Mouse (Mus musculus): ENCODE results near the gene Vmn1r233.

The Vmn1r233 gene

DNA sequence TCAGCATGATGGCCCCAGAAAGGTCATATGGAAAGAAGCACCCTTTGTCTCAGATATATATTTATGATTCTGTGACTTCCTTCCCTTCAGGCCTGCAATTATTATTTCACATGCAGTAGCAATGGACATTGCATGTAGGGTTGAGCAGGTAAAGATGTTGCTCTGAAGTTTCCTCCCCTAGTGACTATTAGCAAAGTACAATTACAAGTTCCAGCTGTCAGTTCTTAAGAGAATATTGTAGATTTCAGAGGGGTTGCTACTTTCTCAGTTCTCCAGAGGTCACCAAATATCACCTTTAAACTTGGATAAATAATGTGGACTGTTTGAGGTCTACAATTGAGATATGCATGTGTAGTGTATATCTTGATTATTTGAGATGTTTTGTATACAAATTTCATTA lies at the start of gene Vmn1r233:
Gene Vmn1r233, minus strand, starts transcription at position 101 of the 400 bp plus-strand sequence.
- DNase-seq (ENCODE audit: low read depth), result no peak

DNA sequence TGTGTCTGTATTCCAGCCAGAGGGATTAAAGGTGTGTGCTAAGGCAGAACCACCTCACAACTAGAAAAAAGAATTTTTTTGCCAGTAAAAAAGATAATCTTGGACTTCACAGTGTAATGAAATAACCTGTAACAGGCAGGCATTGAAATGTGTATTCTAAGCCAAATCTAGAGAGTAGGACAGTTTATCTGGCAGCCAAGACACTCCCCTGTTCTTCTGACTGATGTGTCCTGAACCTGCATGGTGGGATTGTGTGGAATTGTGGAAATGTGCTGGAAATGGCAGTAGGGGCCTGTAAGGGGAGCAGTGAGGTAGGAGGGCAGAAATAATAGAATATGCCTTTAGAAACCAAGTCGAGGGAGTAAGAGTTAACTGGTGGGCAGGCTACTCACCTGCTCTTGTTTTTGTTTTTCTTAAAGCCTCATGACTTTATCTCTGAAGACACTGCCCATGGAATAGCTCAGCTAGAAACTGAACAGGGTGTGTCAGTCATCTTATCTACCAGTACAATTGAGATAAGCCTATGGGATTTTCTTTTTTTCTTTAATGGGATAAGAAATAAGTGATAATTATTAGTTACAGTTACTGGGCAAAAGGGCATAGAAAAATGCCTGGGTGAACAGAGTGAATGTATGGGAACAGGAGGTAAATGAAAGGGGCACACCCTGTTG lies 22.3 kb upstream of the Vmn1r233 start:
- no peak for DNase-seq (ENCODE audit: low read depth)

DNA sequence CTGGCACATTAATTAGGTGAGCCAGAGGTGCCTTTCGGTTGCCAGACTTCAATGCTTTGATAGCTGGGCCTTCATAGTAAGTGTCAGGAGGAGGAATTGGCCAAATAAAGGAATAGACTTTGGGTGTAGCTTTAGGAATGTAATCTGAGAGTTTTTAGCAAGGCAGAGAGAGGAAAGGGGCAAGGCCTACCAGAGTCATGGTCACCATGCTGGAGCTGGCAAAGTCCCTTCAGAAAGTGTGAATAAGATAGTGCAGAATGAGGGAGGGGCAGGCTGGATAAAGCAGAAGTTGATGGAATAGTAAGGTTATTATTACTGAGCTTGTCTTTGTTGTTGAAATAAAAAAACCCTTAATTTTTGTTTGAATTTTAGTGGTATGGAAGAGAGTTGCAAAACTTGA lies 13.5 kb upstream of the Vmn1r233 start:
- no peak for DNase-seq (ENCODE audit: low read depth)

DNA sequence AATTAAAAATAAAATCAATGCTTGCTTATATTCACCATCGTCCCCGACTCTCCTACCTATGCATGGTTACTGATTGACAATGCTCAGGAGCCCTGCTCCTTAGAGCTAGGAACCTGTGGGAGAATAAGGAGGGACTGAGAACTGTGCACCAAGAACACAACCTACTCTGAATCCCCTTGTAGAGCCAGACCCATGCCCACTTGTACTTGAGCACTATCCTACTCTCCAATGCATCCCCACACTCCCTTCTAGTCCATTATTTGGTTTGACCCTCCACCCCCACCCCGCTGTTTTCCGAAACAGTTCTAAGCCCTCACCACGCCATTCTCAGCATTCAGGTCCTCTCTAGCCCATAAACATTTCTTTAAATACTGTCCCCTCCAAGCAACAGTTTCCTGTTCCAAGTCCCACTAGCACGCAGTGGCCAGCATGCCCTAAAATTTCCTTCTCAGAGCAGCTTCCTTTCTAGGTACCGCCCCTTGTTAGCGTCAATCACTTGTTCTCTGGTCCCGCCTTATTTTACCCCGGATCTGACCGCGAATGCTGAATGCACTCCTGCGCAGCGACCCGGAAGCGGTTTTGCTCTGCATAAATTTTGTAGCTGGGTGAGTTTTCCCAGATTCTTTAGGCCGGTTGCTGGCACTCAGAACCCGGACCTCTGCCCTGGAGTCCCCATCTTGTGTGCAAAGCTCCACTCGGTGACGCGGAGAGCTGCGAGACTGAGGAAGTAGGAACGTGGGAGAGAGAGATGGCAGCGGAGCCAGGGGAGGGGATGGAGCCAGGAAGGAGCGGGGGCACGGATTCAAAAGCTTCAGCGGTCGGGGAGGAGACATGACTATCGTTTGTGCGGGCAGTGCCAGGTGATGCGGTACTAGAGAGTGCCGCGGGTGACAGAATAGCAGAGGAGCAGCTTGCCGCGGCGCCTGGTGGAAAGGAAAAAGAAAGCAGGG lies 12.4 kb upstream of the Vmn1r233 start, which contains the start of gene Zfp160:
Gene Zfp160, plus strand, starts transcription at position 522 of the 950 bp plus-strand sequence.
- DNase-seq (ENCODE audit: low read depth), result peak; percentile 80

DNA sequence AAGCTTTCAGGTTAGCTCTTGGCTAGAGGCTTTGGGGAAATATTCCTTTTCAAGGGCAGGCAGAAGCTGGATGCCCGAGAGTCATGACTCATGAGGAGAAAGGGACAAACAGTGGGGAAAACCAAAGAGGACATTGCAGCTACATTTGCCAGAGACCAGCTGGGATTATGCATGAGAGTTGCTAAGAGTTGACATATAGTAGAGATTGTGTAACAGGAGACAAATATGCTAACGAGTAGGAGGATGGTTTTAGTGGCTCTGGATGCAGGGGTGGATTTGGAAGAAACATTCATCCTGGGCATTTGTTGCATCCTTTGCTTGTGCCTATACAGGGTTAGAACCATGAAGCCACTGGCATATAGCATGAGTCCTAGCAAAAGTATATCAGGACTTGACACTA lies 2.5 kb downstream of the Vmn1r233 start:
- DNase-seq (ENCODE audit: low read depth), result no peak

DNA sequence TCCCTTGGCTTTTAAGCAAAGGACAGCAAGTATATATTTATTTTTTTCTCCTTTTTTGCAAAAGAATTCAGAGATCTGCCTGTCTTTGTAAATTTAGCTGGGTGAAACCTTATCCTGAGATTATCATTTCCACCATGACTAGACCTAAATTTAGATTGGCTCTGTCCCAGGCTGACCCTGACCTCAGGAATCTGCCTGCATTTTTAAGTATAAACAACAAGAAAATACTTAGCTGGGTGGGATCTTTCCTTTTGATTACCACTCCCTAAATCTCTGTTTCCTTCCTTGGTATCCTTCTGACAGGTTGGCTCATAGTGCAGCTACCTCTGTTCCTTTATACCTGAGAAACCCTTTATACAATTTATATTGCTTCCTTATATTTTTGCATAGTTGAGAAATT lies 29.6 kb downstream of the Vmn1r233 start:
- DNase-seq (ENCODE audit: low read depth), result no peak

DNA sequence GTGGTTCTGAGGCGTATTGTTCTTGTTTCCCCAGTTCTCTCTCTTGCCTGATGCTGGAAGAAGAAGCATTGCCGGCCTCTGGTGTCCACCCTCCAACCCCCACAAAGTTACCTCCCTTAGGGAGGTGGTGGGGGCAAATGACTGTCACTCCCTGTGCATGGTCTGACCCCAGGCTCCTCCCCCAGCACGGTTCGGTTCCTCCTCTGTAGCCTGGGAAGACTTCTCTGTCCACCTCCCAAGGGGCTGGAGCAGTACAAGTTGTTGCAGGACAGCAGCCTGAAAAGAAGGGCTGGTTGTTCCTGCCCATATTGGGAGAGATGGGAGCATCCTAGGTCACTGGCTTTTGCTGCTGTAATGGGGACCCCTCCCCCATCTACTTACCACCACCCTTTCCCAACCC lies 30.8 kb downstream of the Vmn1r233 start:
- no peak for DNase-seq (ENCODE audit: low read depth)

DNA sequence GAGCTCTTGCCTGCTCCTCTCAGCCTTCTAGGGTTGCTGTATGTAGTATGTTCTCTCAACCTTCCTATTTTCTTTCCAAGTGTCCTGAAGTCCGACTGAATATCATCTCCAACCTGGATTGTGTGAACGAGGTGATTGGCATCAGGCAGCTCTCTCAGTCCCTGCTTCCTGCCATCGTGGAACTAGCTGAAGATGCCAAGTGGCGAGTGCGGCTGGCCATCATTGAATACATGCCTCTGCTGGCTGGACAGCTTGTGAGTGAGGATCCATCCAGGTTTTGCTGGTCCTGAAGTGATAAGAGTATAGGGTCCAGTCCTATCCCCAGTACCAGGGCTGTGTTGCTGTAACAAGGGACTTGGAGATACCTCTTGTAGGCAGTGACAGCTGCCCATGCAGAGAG lies 35.9 kb downstream of the Vmn1r233 start:
- no peak for DNase-seq (ENCODE audit: low read depth)

DNA sequence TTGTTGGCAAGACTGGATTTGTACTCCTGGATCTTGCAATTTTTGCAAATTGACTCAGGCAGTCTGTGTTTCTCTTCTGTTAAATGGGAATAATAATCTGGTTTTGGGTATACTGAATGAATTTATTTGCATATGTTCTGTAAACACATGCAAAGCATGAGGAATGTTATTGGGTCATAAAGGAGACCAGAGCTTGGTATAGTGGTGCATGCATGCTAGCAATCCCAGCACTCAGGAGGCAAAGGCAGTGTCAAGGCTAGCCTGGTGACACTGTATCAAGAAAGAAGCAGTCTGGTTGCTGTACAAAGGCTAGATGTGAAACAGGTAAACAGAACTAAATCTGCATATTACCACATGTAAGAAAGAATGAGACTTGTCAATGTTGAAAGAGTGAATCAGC lies 49.6 kb downstream of the Vmn1r233 start:
- no peak for DNase-seq (ENCODE audit: low read depth)

DNA sequence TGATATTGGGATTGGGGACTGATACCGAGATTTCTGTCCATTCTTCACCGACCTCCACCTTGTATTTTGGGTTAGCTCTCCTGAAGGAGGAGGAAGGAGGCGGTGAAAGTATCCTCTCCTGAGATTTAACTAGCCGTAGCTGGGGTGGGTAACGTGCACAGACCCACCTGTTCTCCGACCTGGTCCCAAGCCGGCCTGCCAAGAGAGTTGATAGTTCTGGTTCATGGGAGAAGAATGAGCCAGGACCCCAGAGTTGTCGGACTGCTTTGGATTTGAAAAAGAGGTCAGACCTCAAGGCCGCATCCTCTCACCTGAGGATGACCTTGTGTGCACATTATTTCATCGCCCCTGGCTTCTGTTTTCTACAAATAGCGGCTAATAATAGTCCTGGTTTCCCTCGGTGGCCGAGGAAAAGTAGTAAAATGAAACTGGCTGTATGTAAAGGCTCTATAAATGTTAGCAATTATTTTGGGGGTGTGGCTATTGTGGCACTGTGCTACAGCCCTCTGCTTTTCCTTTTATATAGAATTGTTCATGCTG lies 50.2 kb downstream of the Vmn1r233 start:
- DNase-seq (ENCODE audit: low read depth), result no peak

DNA sequence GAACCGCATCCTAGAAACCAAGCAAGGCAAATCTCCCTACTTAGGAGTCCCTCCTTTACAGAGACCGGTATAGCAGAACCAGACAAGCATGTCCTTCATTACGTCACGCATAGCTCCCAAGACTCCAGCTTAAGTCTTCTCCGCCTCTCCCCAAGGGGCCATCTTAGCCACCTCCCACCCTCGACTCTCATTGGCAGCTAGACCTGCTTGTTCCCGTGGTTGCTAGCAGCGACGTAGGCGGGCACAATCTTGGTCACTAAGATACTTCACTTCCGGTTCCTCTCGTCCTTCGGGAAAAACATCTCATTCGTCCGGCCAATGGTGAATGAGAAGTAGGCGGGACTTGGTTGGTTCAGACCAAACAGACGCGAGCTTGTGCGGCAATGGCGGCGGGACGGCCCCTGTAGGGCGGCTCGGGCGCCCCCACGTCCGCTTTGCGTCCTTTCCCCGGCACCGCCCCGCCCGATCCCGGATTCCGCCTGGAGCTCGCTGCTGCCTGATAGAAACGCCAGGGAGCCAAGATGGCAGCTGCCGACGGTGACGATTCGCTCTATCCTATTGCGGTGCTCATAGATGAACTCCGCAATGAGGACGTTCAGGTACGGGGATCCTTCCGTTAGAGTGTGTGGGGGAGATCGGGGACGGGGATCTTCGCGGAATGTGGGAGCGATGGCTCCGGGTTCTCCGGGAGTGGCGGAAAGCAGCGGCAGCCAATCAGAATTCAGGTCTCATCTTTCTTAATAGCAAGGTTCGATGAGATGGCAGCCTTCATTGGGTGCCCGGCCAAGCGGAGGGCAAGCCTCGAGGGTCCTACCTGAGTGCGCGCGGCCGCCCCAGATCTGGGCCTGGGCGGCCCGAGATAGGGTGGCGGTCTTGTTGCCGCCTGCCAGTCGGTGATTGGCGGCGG lies 51.0 kb downstream of the Vmn1r233 start, which contains the start of gene Ppp2r1a:
Gene Ppp2r1a, plus strand, starts transcription at position 327 of the 907 bp plus-strand sequence.
- DNase-seq (ENCODE audit: low read depth), result peak; percentile 100

DNA sequence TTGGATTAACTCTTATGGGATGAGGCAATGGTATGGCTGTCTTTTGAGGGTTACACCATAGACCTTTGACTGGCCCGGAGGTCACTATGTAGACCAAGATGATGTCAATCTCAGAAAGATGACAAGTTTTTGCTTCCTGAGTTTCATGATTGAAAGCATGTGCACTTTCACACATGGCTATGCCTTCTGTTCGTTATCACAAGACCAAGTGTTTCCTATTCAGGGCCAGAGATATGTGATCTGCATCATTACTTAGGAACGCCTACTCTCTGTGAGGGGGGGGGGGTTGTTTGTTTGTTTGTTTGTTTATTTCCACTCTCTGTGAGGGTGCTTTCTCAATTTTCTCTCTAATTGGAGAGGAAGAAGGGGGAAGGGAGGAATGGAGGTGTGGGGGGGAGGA lies 52.0 kb downstream of the Vmn1r233 start:
- DNase-seq (ENCODE audit: low read depth), result no peak
